Comparison of ENCODE assay signal across 11 mouse cellular contexts in genomic region chr3:51517878-51518762, GRCm38 (mm10). TPM values are rescaled to one million over a fixed set of nuclear protein-coding genes. Genes with fewer than 3 reads are reported as not detected.
DNase-seq lines count a peak whose midpoint lies in the region; ATAC-seq and TF ChIP-seq lines count a peak whose summit lies in the region.
"Had no signal": no experiment of that assay in that cellular context is flagged by ENCODE, and none has a peak within 500 bp of the region (broad histone marks: within the 10 kb centered on the region; RNA-seq: fewer than 3 reads in every experiment).

No protein-coding gene starts in this region.

- TF ChIP-seq EP300 in liver, embryonic 14.5 days (IDR thresholded peaks at IDR 0.05; ENCODE audit: low read depth): no peak
- TF ChIP-seq EP300 in stomach, postnatal 0 days (optimal IDR thresholded peaks at IDR 0.05): no peak

- H3K4me3 ChIP-seq in kidney, postnatal 0 days (replicated peaks; ENCODE audit: low read depth, low read length): no peak overlapping the region
- no peak overlapping the region for H3K4me3 ChIP-seq in embryonic facial prominence, embryonic 11.5 days (ENCODE audit: low read depth, low read length)
- H3K4me3 ChIP-seq in liver, embryonic 14.5 days (ENCODE audit: insufficient read depth in 1 of 2, low read depth in 2 of 2, low read length in 2 of 2): peak overlapping the region; percentile 16 to 42; a peak in 2 of 4 replicates
- no peak overlapping the region for H3K4me3 ChIP-seq in stomach, postnatal 0 days (ENCODE audit: low read depth, low read length)
- no peak overlapping the region for H3K4me3 ChIP-seq in forebrain, embryonic 15.5 days
- H3K4me3 ChIP-seq: limb, embryonic 13.5 days had no signal

- no peak overlapping the region; the same call in 1 of the 2 replicates for H3K27ac ChIP-seq in kidney, postnatal 0 days
- H3K27ac ChIP-seq in embryonic facial prominence, embryonic 11.5 days (replicated peaks; ENCODE audit: low read depth, low read length): no peak overlapping the region; the same call in 1 of the 2 replicates
- peak overlapping the region; percentile 56 for H3K27ac ChIP-seq in liver, embryonic 14.5 days
- 0 out of 2 replicates have a peak overlapping the region, but pooled peaks have one; percentile 53 for H3K27ac ChIP-seq in stomach, postnatal 0 days (replicated peaks)
- no peak overlapping the region for H3K27ac ChIP-seq in forebrain, embryonic 15.5 days (replicated peaks)
- H3K27ac ChIP-seq: limb, embryonic 13.5 days had no signal

- H3K9me3 ChIP-seq in kidney, postnatal 0 days (replicated peaks; ENCODE audit: low read length): no peaks in the 10 kb centered on the region
- no peaks in the 10 kb centered on the region for H3K9me3 ChIP-seq in embryonic facial prominence, embryonic 11.5 days (replicated peaks; ENCODE audit: control insufficient read depth, low read length)
- H3K9me3 ChIP-seq in liver, embryonic 14.5 days (ENCODE audit: control insufficient read depth, low read length): no peaks in the 10 kb centered on the region
- H3K9me3 ChIP-seq in stomach, postnatal 0 days (ENCODE audit: control insufficient read depth, low read length): no peaks in the 10 kb centered on the region
- no peaks in the 10 kb centered on the region for H3K9me3 ChIP-seq in forebrain, embryonic 15.5 days
- H3K9me3 ChIP-seq: limb, embryonic 13.5 days had no signal

- H3K4me1 ChIP-seq in kidney, postnatal 0 days (replicated peaks; ENCODE audit: insufficient read depth, low read length): peaks cover 11% of the 10 kb centered on the region; the same call in 1 of the 2 replicates
- H3K4me1 ChIP-seq in embryonic facial prominence, embryonic 11.5 days (ENCODE audit: control insufficient read depth, insufficient read depth, low read length): no peaks in the 10 kb centered on the region
- H3K4me1 ChIP-seq in liver, embryonic 14.5 days (replicated peaks; ENCODE audit: control insufficient read depth in 2 of 2, insufficient read depth in 2 of 2, low read length in 1 of 2): peaks cover 16 to 23% of the 10 kb centered on the region in 2 experiments
- no peaks in the 10 kb centered on the region for H3K4me1 ChIP-seq in stomach, postnatal 0 days (replicated peaks; ENCODE audit: control insufficient read depth, insufficient read depth)
- no peaks in the 10 kb centered on the region for H3K4me1 ChIP-seq in forebrain, embryonic 15.5 days
- H3K4me1 ChIP-seq: limb, embryonic 13.5 days had no signal

- no peak overlapping the region for H3K9ac ChIP-seq in kidney, postnatal 0 days (ENCODE audit: low read depth, low read length)
- H3K9ac ChIP-seq in embryonic facial prominence, embryonic 11.5 days (replicated peaks; ENCODE audit: low read length): no peak overlapping the region
- H3K9ac ChIP-seq in liver, embryonic 14.5 days (replicated peaks): peak overlapping the region; percentile 43
- H3K9ac ChIP-seq in stomach, postnatal 0 days (ENCODE audit: low read length): no peak overlapping the region
- H3K9ac ChIP-seq in forebrain, embryonic 15.5 days (replicated peaks): no peak overlapping the region
- H3K9ac ChIP-seq: limb, embryonic 13.5 days had no signal

- no peak overlapping the region for H3K4me2 ChIP-seq in kidney, postnatal 0 days (ENCODE audit: low read length)
- H3K4me2 ChIP-seq in embryonic facial prominence, embryonic 11.5 days (ENCODE audit: low read depth, low read length): no peak overlapping the region
- H3K4me2 ChIP-seq in liver, embryonic 14.5 days (ENCODE audit: low read depth): peak overlapping the region; percentile 56
- no peak overlapping the region for H3K4me2 ChIP-seq in stomach, postnatal 0 days (replicated peaks; ENCODE audit: low read depth)
- no peak overlapping the region for H3K4me2 ChIP-seq in forebrain, embryonic 15.5 days (replicated peaks)
- H3K4me2 ChIP-seq: limb, embryonic 13.5 days had no signal

- H3K27me3 ChIP-seq in kidney, postnatal 0 days (ENCODE audit: insufficient read depth, low read length): no peaks in the 10 kb centered on the region
- H3K27me3 ChIP-seq in embryonic facial prominence, embryonic 11.5 days (ENCODE audit: control insufficient read depth, insufficient read depth, low read length): no peaks in the 10 kb centered on the region
- no peaks in the 10 kb centered on the region for H3K27me3 ChIP-seq in liver, embryonic 14.5 days (ENCODE audit: control insufficient read depth, insufficient read depth, low read length)
- H3K27me3 ChIP-seq in stomach, postnatal 0 days (ENCODE audit: control insufficient read depth, insufficient read depth, low read length): no peaks in the 10 kb centered on the region
- no peaks in the 10 kb centered on the region for H3K27me3 ChIP-seq in forebrain, embryonic 15.5 days
- H3K27me3 ChIP-seq: limb, embryonic 13.5 days had no signal

- no peak for TF ChIP-seq CTCF in kidney, postnatal 0 days (IDR thresholded peaks at IDR 0.05; ENCODE audit: low read depth)
- no peak for TF ChIP-seq CTCF in liver, embryonic 14.5 days (IDR thresholded peaks at IDR 0.05; ENCODE audit: low read depth)
- TF ChIP-seq CTCF in stomach, postnatal 0 days (IDR thresholded peaks at IDR 0.05; ENCODE audit: low read depth): no peak

- ATAC-seq in kidney, postnatal 0 days (replicated peaks; ENCODE audit: low FRiP score, low read depth): peak; percentile 33; the same call in 1 of the 2 replicates
- no peak for ATAC-seq in embryonic facial prominence, embryonic 11.5 days (replicated peaks; ENCODE audit: insufficient number of reproducible peaks, low FRiP score, low TSS enrichment, low read depth)
- peak; percentile 75; the same call in 1 of the 2 replicates for ATAC-seq in liver, embryonic 14.5 days (ENCODE audit: insufficient read depth)
- peak; percentile 82 for ATAC-seq in stomach, postnatal 0 days (ENCODE audit: low FRiP score, low TSS enrichment)
- ATAC-seq in forebrain, embryonic 15.5 days (replicated peaks): no peak

- 72% methylated on average over 12 of the region's 12 CpGs for WGBS in kidney, postnatal 0 days
- 67% methylated on average over 12 of the region's 12 CpGs for WGBS in embryonic facial prominence, embryonic 11.5 days
- whole genome bisulfite sequencing in liver, embryonic 14.5 days (ENCODE audit: insufficient replicate concordance): 33% methylated on average over 12 of the region's 12 CpGs
- 74% methylated on average over 12 of the region's 12 CpGs for WGBS in stomach, postnatal 0 days
- 81% methylated on average over 12 of the region's 12 CpGs for WGBS in forebrain, embryonic 15.5 days

- DNase-seq in kidney, postnatal 0 days (ENCODE audit: low spot score): peak; percentile 28
- no peak for DNase-seq in kidney, postnatal 14 days
- peak; percentile 8 for DNase-seq in embryonic facial prominence, embryonic 11.5 days (ENCODE audit: low spot score)
- peak in 2 of 3 experiments; percentile 16 to 24 for DNase-seq in liver, embryonic 14.5 days (ENCODE audit: low read depth in 3 of 3, low spot score in 3 of 3)
- peak; percentile 34 for DNase-seq in stomach, postnatal 0 days (ENCODE audit: low spot score)
- no peak for DNase-seq in right cerebral cortex, postnatal 25 days
- no peak for DNase-seq in cerebellum, postnatal 4 days (ENCODE audit: low spot score in 2 of 2)
- DNase-seq: heart, adult 11 months; kidney, postnatal 10 days had no signal

- peaks cover 3% of the 10 kb centered on the region; the same call in 1 of the 2 replicates for H3K36me3 ChIP-seq in kidney, postnatal 0 days (ENCODE audit: insufficient read depth, low read length)
- no peaks in the 10 kb centered on the region; the same call in 1 of the 2 replicates for H3K36me3 ChIP-seq in embryonic facial prominence, embryonic 11.5 days (replicated peaks; ENCODE audit: control insufficient read depth, insufficient read depth, low read depth, low read length)
- H3K36me3 ChIP-seq in liver, embryonic 14.5 days (replicated peaks; ENCODE audit: control insufficient read depth, insufficient read depth, low read depth): no peaks in the 10 kb centered on the region
- peaks cover 6% of the 10 kb centered on the region for H3K36me3 ChIP-seq in stomach, postnatal 0 days (ENCODE audit: control insufficient read depth, insufficient read depth, low read length)
- H3K36me3 ChIP-seq in forebrain, embryonic 15.5 days: peaks cover 47% of the 10 kb centered on the region

RNA-seq across cellular contexts. Expression of gene Rab33b, which starts 34.4 kb away (rescaled TPM):
- polyA plus RNA-seq in kidney, postnatal 0 days (2015; fragmentation: Nextera tagmentation; extraction: Ambion mirVana): 21.6 and 21.9 TPM in 2 replicates
- 19.8 and 21.7 TPM in 2 replicates for polyA plus RNA-seq in embryonic facial prominence, embryonic 11.5 days (2014; fragmentation: Nextera tagmentation; extraction: Ambion mirVana)
- 1.7 and 2.0 TPM in 2 replicates for polyA plus RNA-seq in liver, embryonic 14.5 days (2012; rRNA removed)
- polyA plus RNA-seq in liver, embryonic 14.5 days (2014; fragmentation: Nextera tagmentation; extraction: Ambion mirVana): 3.6 TPM in 2 replicates
- polyA plus RNA-seq in stomach, postnatal 0 days (2015; fragmentation: Nextera tagmentation; extraction: Ambion mirVana): 15.9 TPM in 2 replicates
- polyA plus RNA-seq in forebrain, embryonic 15.5 days (2015; fragmentation: Nextera tagmentation; extraction: Ambion mirVana): 26.6 and 27.8 TPM in 2 replicates

RNA-seq across cellular contexts. Expression of gene Setd7, which starts 42.6 kb away (rescaled TPM):
- polyA plus RNA-seq in kidney, postnatal 0 days (2015; fragmentation: Nextera tagmentation; extraction: Ambion mirVana): 2.0 and 2.4 TPM in 2 replicates
- polyA plus RNA-seq in embryonic facial prominence, embryonic 11.5 days (2014; fragmentation: Nextera tagmentation; extraction: Ambion mirVana): 4.9 and 5.0 TPM in 2 replicates
- 1.5 and 1.8 TPM in 2 replicates for polyA plus RNA-seq in liver, embryonic 14.5 days (2012; rRNA removed)
- polyA plus RNA-seq in liver, embryonic 14.5 days (2014; fragmentation: Nextera tagmentation; extraction: Ambion mirVana): 0.88 and 1.0 TPM in 2 replicates
- polyA plus RNA-seq in stomach, postnatal 0 days (2015; fragmentation: Nextera tagmentation; extraction: Ambion mirVana): 1.5 and 1.8 TPM in 2 replicates
- 4.4 and 5.5 TPM in 2 replicates for polyA plus RNA-seq in forebrain, embryonic 15.5 days (2015; fragmentation: Nextera tagmentation; extraction: Ambion mirVana)

Comparison
In these comparisons a context has a peak if more than half of its experiments do, and no peak if none do; other contexts are left out.
1. DNase-seq: peak in kidney, postnatal 0 days (single experiment), embryonic facial prominence, embryonic 11.5 days (single experiment), liver, embryonic 14.5 days (2 of 3) and stomach, postnatal 0 days (single experiment); none in kidney, postnatal 14 days (single experiment), right cerebral cortex, postnatal 25 days (single experiment) and cerebellum, postnatal 4 days (0 of 2).
2. ATAC-seq: peak in kidney, postnatal 0 days (single experiment), liver, embryonic 14.5 days (single experiment) and stomach, postnatal 0 days (single experiment); none in embryonic facial prominence, embryonic 11.5 days (single experiment) and forebrain, embryonic 15.5 days (single experiment).
3. H3K27ac ChIP-seq: peak in liver, embryonic 14.5 days (single experiment) and stomach, postnatal 0 days (single experiment); none in kidney, postnatal 0 days (single experiment), embryonic facial prominence, embryonic 11.5 days (single experiment) and forebrain, embryonic 15.5 days (single experiment).
4. H3K4me3 ChIP-seq: peak in liver, embryonic 14.5 days (2 of 2); none in kidney, postnatal 0 days (single experiment), embryonic facial prominence, embryonic 11.5 days (single experiment), stomach, postnatal 0 days (single experiment) and forebrain, embryonic 15.5 days (single experiment).